Comparison of ENCODE assay signal across 19 mouse cellular contexts in the genomic region with DNA sequence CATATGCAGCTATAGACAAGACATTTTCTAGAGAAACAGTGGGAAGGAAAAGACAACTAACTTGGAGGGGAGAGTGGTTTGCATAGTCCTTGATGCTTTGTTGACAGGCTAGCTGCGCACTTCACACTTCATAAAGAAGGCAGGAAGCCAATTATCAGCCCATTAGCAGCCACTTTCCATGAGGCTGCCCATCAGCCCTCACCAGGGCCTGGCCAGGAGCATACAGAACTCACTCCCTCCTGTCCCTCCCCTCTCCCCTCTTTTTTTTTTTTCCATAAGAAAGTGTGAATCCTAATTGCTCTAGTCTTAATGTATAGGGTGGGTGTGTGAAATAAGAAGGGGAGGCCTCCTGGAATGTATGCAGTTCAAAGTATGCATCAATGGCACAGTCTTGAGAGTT.
DNase-seq lines count a peak whose midpoint lies in the region; ATAC-seq and TF ChIP-seq lines count a peak whose summit lies in the region.
"Had no signal": no experiment of that assay in that cellular context is flagged by ENCODE, and none has a peak within 500 bp of the region (broad histone marks: within the 10 kb centered on the region; RNA-seq: fewer than 3 reads in every experiment).

No protein-coding gene starts in this region.

- no peak for TF ChIP-seq CTCF in lung, postnatal 0 days (IDR thresholded peaks at IDR 0.05)
- TF ChIP-seq CTCF in brain, embryonic 14.5 days (IDR thresholded peaks at IDR 0.05; ENCODE audit: borderline replicate concordance, extremely low read depth, insufficient read depth, insufficient read length), result no peak
- TF ChIP-seq CTCF in heart, adult 2 months (IDR thresholded peaks at IDR 0.05), result no peak

- no peak overlapping the region for H3K9ac ChIP-seq in lung, embryonic 15.5 days
- no peak overlapping the region for H3K9ac ChIP-seq in lung, postnatal 0 days (replicated peaks; ENCODE audit: low read depth)
- no peak overlapping the region for H3K9ac ChIP-seq in heart, adult 2 months (ENCODE audit: low read depth, low read length)
- H3K9ac ChIP-seq: embryonic facial prominence, embryonic 12.5 days; forebrain, embryonic 13.5 days; forebrain, embryonic 15.5 days had no signal

- H3K4me1 ChIP-seq in lung, embryonic 15.5 days, result no peaks in the 10 kb centered on the region
- no peaks in the 10 kb centered on the region for H3K4me1 ChIP-seq in lung, postnatal 0 days (ENCODE audit: insufficient read depth, low read depth, low read length)
- no peaks in the 10 kb centered on the region for H3K4me1 ChIP-seq in heart, adult 2 months (ENCODE audit: control insufficient read depth, insufficient read depth, low read length)
- H3K4me1 ChIP-seq: embryonic facial prominence, embryonic 10.5 days; embryonic facial prominence, embryonic 12.5 days; forebrain, embryonic 13.5 days had no signal

- H3K4me3 ChIP-seq in lung, embryonic 15.5 days, result no peak overlapping the region
- H3K4me3 ChIP-seq in lung, postnatal 0 days (ENCODE audit: low read depth, low read length), result no peak overlapping the region
- no peak overlapping the region for H3K4me3 ChIP-seq in heart, adult 2 months
- H3K4me3 ChIP-seq: embryonic facial prominence, embryonic 10.5 days; embryonic facial prominence, embryonic 12.5 days; forebrain, embryonic 13.5 days; forebrain, embryonic 15.5 days had no signal

- WGBS in lung, embryonic 15.5 days, result 29% methylated on average over 1 of the region's 1 CpGs
- 16% methylated on average over 1 of the region's 1 CpGs for WGBS in lung, postnatal 0 days
- WGBS in heart, adult 2 months, result 36% methylated on average over 1 of the region's 1 CpGs

- no peak for TF ChIP-seq POLR2A in brain, embryonic 14.5 days (IDR thresholded peaks at IDR 0.05; ENCODE audit: borderline replicate concordance, extremely low read depth, insufficient read depth, insufficient read length, poor library complexity, severe bottlenecking)
- TF ChIP-seq POLR2A in heart, adult 2 months (IDR thresholded peaks at IDR 0.05; ENCODE audit: insufficient read depth, low read depth, low read length), result no peak

- H3K27ac ChIP-seq in lung, embryonic 15.5 days, result no peak overlapping the region
- H3K27ac ChIP-seq in lung, postnatal 0 days (ENCODE audit: low read length), result no peak overlapping the region
- no peak overlapping the region for H3K27ac ChIP-seq in heart, adult 2 months
- H3K27ac ChIP-seq: embryonic facial prominence, embryonic 10.5 days; embryonic facial prominence, embryonic 12.5 days; forebrain, embryonic 13.5 days; forebrain, embryonic 15.5 days had no signal

- no peaks in the 10 kb centered on the region for H3K79me2 ChIP-seq in heart, adult 2 months (replicated peaks; ENCODE audit: control insufficient read depth, insufficient read depth, low read length)

- H3K36me3 ChIP-seq in lung, embryonic 15.5 days, result no peaks in the 10 kb centered on the region
- H3K36me3 ChIP-seq in lung, postnatal 0 days (ENCODE audit: insufficient read depth, low read length), result no peaks in the 10 kb centered on the region
- H3K36me3 ChIP-seq in heart, adult 2 months (ENCODE audit: control insufficient read depth, insufficient read depth, low read length), result no peaks in the 10 kb centered on the region
- H3K36me3 ChIP-seq: embryonic facial prominence, embryonic 10.5 days; embryonic facial prominence, embryonic 12.5 days had no signal

- no peaks in the 10 kb centered on the region for H3K9me3 ChIP-seq in lung, embryonic 15.5 days
- H3K9me3 ChIP-seq in lung, postnatal 0 days (ENCODE audit: low read length), result no peaks in the 10 kb centered on the region
- H3K9me3 ChIP-seq: embryonic facial prominence, embryonic 10.5 days; embryonic facial prominence, embryonic 12.5 days; forebrain, embryonic 13.5 days; forebrain, embryonic 15.5 days had no signal

- peaks cover 9% of the 10 kb centered on the region for H3K27me3 ChIP-seq in lung, embryonic 15.5 days
- no peaks in the 10 kb centered on the region for H3K27me3 ChIP-seq in lung, postnatal 0 days (replicated peaks; ENCODE audit: insufficient read depth, low read length)
- no peaks in the 10 kb centered on the region for H3K27me3 ChIP-seq in heart, adult 2 months (ENCODE audit: control insufficient read depth, insufficient read depth, low read length)
- H3K27me3 ChIP-seq: embryonic facial prominence, embryonic 12.5 days; forebrain, embryonic 13.5 days; forebrain, embryonic 15.5 days had no signal

- no peak for DNase-seq in lung, postnatal 14 days
- peak; percentile 30 for DNase-seq in lung, postnatal 0 days (ENCODE audit: low spot score)
- no peak for DNase-seq in lung, adult 18-20 months
- DNase-seq in brain, embryonic 14.5 days (ENCODE audit: low read depth), result peak; percentile 25
- DNase-seq in forelimb bud, embryonic 11.5 days (ENCODE audit: low read depth, low spot score), result peak; percentile 6
- no peak for DNase-seq in right cerebral cortex, postnatal 36 days (ENCODE audit: low spot score in 2 of 2)
- DNase-seq in heart, adult 2 months, result no peak
- DNase-seq: adrenal gland, adult 2 months; adrenal gland, postnatal 10 days; adrenal gland, postnatal 25 days; cerebellum, adult 11-12 months; cerebellum, adult 2 months; cerebellum, adult 9-10 months; cerebellum, postnatal 25 days had no signal

- TF ChIP-seq EP300 in lung, postnatal 0 days (IDR thresholded peaks at IDR 0.05), result no peak
- TF ChIP-seq EP300 in heart, adult 2 months (IDR thresholded peaks at IDR 0.05; ENCODE audit: insufficient read depth, low read depth, low read length), result no peak

- peak; percentile 60; the same call in 1 of the 2 replicates for ATAC-seq in lung, embryonic 15.5 days (ENCODE audit: borderline replicate concordance, extremely low read depth, low FRiP score, low TSS enrichment)
- no peak for ATAC-seq in lung, postnatal 0 days
- ATAC-seq: forebrain, embryonic 13.5 days; forebrain, embryonic 15.5 days had no signal

- intact Hi-C loops in heart, adult 2 months (cut with DNase I), result no loop called here

- H3K4me2 ChIP-seq in lung, embryonic 15.5 days, result no peak overlapping the region
- no peak overlapping the region for H3K4me2 ChIP-seq in lung, postnatal 0 days (replicated peaks; ENCODE audit: low read depth, low read length)
- H3K4me2 ChIP-seq: embryonic facial prominence, embryonic 12.5 days; forebrain, embryonic 13.5 days; forebrain, embryonic 15.5 days had no signal

Comparison
In these comparisons a context has a peak if more than half of its experiments do, and no peak if none do; other contexts are left out.
1. DNase-seq: peak in lung, postnatal 0 days (single experiment), brain, embryonic 14.5 days (single experiment) and forelimb bud, embryonic 11.5 days (single experiment); none in lung, postnatal 14 days (single experiment), lung, adult 18-20 months (0 of 2), right cerebral cortex, postnatal 36 days (0 of 2) and heart, adult 2 months (0 of 2).